Mouse (Mus musculus): ENCODE data around the gene Ddah2. TPM values are rescaled to one million over a fixed set of nuclear protein-coding genes. Genes with fewer than 3 reads are reported as not detected.

Gene Ddah2
- polyA plus RNA-seq, 1 experiment, result 59.5 TPM

- peak overlapping the region; percentile 82 for H3K27ac ChIP-seq (ENCODE audit: insufficient read depth, low read length)
- H3K4me1 ChIP-seq (ENCODE audit: control insufficient read depth, insufficient read depth, low read length), result peaks cover 43% of the 10 kb centered on the region
- H3K27me3 ChIP-seq (ENCODE audit: control insufficient read depth, insufficient read depth, low read length), result no peaks in the 10 kb centered on the region
- TF ChIP-seq POLR2A (IDR thresholded peaks at IDR 0.05; ENCODE audit: borderline replicate concordance, insufficient read depth, low read length) (no peak), CTCF (IDR thresholded peaks at IDR 0.05; ENCODE audit: borderline replicate concordance, insufficient read depth, low read depth, low read length) (no peak)
- peak; percentile 73 to 79 for DNase-seq
- no peak overlapping the region for H3K4me3 ChIP-seq (replicated peaks; ENCODE audit: insufficient read depth, low read depth, low read length)
- 19% methylated on average over 10 of the region's 10 CpGs for WGBS
Measured at GRCm38 (mm10) chr17:35064378-35064877, 5.6 kb downstream of the Ddah2 start.

DNA sequence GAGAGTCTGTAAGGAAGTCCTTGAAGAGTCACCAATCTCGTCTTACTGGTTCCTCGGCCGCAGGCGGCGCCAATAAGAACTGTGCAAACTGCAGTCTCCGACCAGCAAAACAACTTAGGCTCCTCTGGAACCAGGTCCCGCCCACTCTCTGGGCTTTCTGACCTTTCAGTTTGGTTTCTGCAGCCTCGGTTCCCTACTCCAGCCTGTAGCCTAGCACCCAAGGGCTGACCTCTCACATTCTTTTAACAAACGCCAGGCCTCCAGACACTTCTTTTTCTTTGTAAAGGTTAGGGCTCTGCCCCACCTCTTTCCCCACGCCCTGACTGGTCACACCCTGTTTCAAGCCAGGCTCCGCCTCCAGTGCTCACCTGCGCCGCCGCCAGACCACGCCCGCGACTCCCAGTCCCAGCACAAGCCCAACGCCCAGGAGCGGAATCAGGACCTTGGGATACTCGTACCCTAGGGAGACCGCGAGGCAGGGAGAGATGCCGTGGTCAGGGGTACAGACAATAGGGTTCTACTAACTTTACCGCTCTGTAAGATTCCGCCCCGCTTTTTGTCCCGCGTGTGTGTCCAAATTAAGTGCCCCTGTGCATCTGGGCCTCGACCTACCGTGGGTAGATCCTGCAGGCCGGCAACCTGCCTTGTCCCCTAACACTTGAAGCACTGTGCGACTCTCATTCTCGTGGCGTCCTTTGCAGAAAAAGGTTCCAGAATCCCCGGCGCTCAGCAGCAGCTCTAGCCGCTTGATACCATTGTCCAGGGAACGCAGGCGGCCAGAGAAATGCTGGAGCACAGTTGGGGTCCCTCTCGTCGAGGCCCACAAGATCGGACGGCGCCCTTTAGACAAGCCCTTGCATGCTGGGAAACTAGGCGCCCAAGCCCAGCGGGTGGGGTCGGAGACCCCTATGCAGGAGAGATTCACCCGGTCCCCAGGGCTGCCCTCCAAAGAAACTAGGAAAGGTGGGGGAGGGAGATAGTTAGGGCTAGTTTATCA, 6.4 kb downstream of the Ddah2 start, which contains the start of gene Ly6g6c:
Gene Ly6g6c, plus strand, starts transcription at position 438 of the 997 bp plus-strand sequence.
- DNase-seq, result peak; percentile 72 to 77
- WGBS, result 9% methylated on average over 48 of the region's 48 CpGs
- Histone ChIP-seq H3K27me3 (ENCODE audit: control insufficient read depth, insufficient read depth, low read length) (no peaks in the 10 kb centered on the region), H3K4me1 (ENCODE audit: control insufficient read depth, insufficient read depth, low read length) (peaks cover 45% of the 10 kb centered on the region), H3K4me3 (replicated peaks; ENCODE audit: insufficient read depth, low read depth, low read length) (peak within 1 kb of the TSS; percentile 45), H3K27ac (ENCODE audit: insufficient read depth, low read length) (peak within 1 kb of the TSS; percentile 82)
- TF ChIP-seq CTCF (IDR thresholded peaks at IDR 0.05; ENCODE audit: borderline replicate concordance, insufficient read depth, low read depth, low read length) (no peak), POLR2A (IDR thresholded peaks at IDR 0.05; ENCODE audit: borderline replicate concordance, insufficient read depth, low read length) (peak; percentile 38; the same call in 1 of the 2 replicates)

DNA sequence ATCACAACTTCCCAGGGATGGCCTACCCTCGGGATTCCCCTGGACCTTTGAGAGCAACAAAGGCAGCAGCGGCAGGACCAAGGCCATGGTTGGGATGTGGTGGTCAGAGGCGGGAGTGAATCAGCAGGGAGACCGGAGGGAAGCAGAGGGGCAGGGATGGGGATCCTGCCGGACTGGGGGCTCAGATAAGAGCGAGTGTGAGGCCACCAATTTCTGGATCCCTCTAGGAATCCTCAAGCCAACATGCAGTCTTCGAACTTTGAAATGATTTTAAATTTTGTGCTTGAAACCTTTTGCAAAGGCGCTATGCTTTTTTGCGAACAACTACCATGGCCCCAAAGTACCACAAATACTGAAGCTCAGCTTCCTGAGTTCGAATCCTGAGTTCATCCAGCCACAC, 7.2 kb downstream of the Ddah2 start, which contains the start of gene Mpig6b:
Gene Mpig6b, minus strand, starts transcription at position 101 of the 400 bp plus-strand sequence.
- H3K27me3 ChIP-seq (ENCODE audit: control insufficient read depth, insufficient read depth, low read length), result no peaks in the 10 kb centered on the region
- WGBS, result 76% methylated on average over 10 of the region's 10 CpGs
- TF ChIP-seq CTCF (IDR thresholded peaks at IDR 0.05; ENCODE audit: borderline replicate concordance, insufficient read depth, low read depth, low read length), result no peak
- TF ChIP-seq POLR2A (IDR thresholded peaks at IDR 0.05; ENCODE audit: borderline replicate concordance, insufficient read depth, low read length), result no peak
- peak within 1 kb of the TSS; percentile 17; the same call in 1 of the 2 replicates for H3K27ac ChIP-seq (ENCODE audit: insufficient read depth, low read length)
- peak in 1 of 2 experiments; percentile 22 for DNase-seq
- peaks cover 41% of the 10 kb centered on the region for H3K4me1 ChIP-seq (ENCODE audit: control insufficient read depth, insufficient read depth, low read length)
- H3K4me3 ChIP-seq (replicated peaks; ENCODE audit: insufficient read depth, low read depth, low read length), result peak within 1 kb of the TSS; percentile 45

GRCm38 (mm10) chr17:35068213-35068914, 9.5 kb downstream of the Ddah2 start:
- peak; percentile 43 to 63 for DNase-seq
- 62% methylated on average over 17 of the region's 17 CpGs for WGBS
- TF ChIP-seq POLR2A (IDR thresholded peaks at IDR 0.05; ENCODE audit: borderline replicate concordance, insufficient read depth, low read length), result no peak
- TF ChIP-seq CTCF (IDR thresholded peaks at IDR 0.05; ENCODE audit: borderline replicate concordance, insufficient read depth, low read depth, low read length), result no peak

GRCm38 (mm10) chr17:35070556-35071229, 11.9 kb downstream of the Ddah2 start:
- DNase-seq, result peak; percentile 87 to 97
- 5% methylated on average over 6 of the region's 6 CpGs for WGBS
- peak overlapping the region; percentile 16 for H3K4me3 ChIP-seq (replicated peaks; ENCODE audit: insufficient read depth, low read depth, low read length)
- TF ChIP-seq CTCF (IDR thresholded peaks at IDR 0.05; ENCODE audit: borderline replicate concordance, insufficient read depth, low read depth, low read length), result peak; percentile 78
- TF ChIP-seq POLR2A (IDR thresholded peaks at IDR 0.05; ENCODE audit: borderline replicate concordance, insufficient read depth, low read length), result no peak; the same call in 1 of the 2 replicates
- no peaks in the 10 kb centered on the region for H3K27me3 ChIP-seq (ENCODE audit: control insufficient read depth, insufficient read depth, low read length)
- peak overlapping the region; percentile 97 for H3K27ac ChIP-seq (ENCODE audit: insufficient read depth, low read length)
- H3K4me1 ChIP-seq (ENCODE audit: control insufficient read depth, insufficient read depth, low read length), result peaks cover 43% of the 10 kb centered on the region

More at GRCm38 (mm10) chr17:35068213-35068914, 9.5 kb downstream of the Ddah2 start:
- H3K4me1 ChIP-seq (ENCODE audit: control insufficient read depth, insufficient read depth, low read length), result peaks cover 50% of the 10 kb centered on the region
- H3K27me3 ChIP-seq (ENCODE audit: control insufficient read depth, insufficient read depth, low read length), result no peaks in the 10 kb centered on the region
- H3K4me3 ChIP-seq (replicated peaks; ENCODE audit: insufficient read depth, low read depth, low read length), result no peak overlapping the region
- peak overlapping the region; percentile 86; the same call in 1 of the 2 replicates for H3K27ac ChIP-seq (ENCODE audit: insufficient read depth, low read length)

- no peaks in the 10 kb centered on the region for H3K27me3 ChIP-seq (ENCODE audit: control insufficient read depth, insufficient read depth, low read length)
- no peak for TF ChIP-seq CTCF (IDR thresholded peaks at IDR 0.05; ENCODE audit: borderline replicate concordance, insufficient read depth, low read depth, low read length)
- TF ChIP-seq POLR2A (IDR thresholded peaks at IDR 0.05; ENCODE audit: borderline replicate concordance, insufficient read depth, low read length), result no peak
- DNase-seq, result peak; percentile 46 to 49
- WGBS, result 41% methylated on average over 9 of the region's 9 CpGs
- no peak overlapping the region for H3K4me3 ChIP-seq (replicated peaks; ENCODE audit: insufficient read depth, low read depth, low read length)
- peak overlapping the region; percentile 98 for H3K27ac ChIP-seq (ENCODE audit: insufficient read depth, low read length)
- peaks cover 43% of the 10 kb centered on the region for H3K4me1 ChIP-seq (ENCODE audit: control insufficient read depth, insufficient read depth, low read length)
Measured at GRCm38 (mm10) chr17:35071454-35071853, 12.6 kb downstream of the Ddah2 start.

DNA sequence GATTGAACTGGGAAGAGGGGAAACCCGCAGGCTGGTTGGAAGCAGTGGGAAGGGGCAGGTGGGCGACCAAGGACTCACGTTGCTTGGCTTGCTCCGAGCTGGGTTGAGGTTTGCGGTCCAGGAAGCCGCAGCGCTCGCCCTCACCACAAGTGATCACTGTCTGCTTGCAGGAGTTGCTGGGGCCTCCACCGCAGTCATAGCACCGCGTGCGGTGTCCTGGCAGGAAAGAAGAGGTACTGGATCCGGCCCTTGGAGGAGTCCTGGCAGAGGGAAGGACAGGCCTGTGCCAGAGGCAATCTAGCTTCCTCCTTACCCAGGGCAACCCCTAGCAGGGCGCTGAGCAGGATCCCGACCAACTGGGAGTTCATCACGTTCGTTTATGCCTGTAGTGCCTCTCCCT, 15.3 kb downstream of the Ddah2 start:
- H3K27me3 ChIP-seq (ENCODE audit: control insufficient read depth, insufficient read depth, low read length), result no peaks in the 10 kb centered on the region
- peaks cover 52% of the 10 kb centered on the region for H3K4me1 ChIP-seq (ENCODE audit: control insufficient read depth, insufficient read depth, low read length)
- whole genome bisulfite sequencing, result 9% methylated on average over 17 of the region's 17 CpGs
- peak overlapping the region; percentile 73 for H3K27ac ChIP-seq (ENCODE audit: insufficient read depth, low read length)
- peak; percentile 39; the same call in 1 of the 2 replicates for TF ChIP-seq POLR2A (IDR thresholded peaks at IDR 0.05; ENCODE audit: borderline replicate concordance, insufficient read depth, low read length)
- no peak for TF ChIP-seq CTCF (IDR thresholded peaks at IDR 0.05; ENCODE audit: borderline replicate concordance, insufficient read depth, low read depth, low read length)
- peak; percentile 89 to 92 for DNase-seq
- H3K4me3 ChIP-seq (replicated peaks; ENCODE audit: insufficient read depth, low read depth, low read length), result peak overlapping the region; percentile 5

Measured in cerebellum, adult 2 months (tissue).